Mouse (Mus musculus) MEL (cell line): ENCODE measurements around the gene Cldn10. TPM values are rescaled to one million over a fixed set of nuclear protein-coding genes. Genes with fewer than 3 reads are reported as not detected.

ENCODE experiments used
- DNase-seq: peaks from one replicate; pipeline ENCODE4 v3.0.0; 2011; ENCODE audit warnings: low read depth, low spot score
- H3K27ac ChIP-seq: 2 replicates; pipeline ENCODE4 v1.5.1; 2012; ENCODE audit warnings: low read depth, mild to moderate bottlenecking, control low read depth, low read length, moderate library complexity; ENCODE audit not compliant: control insufficient read depth
- H3K27me3 ChIP-seq, 2 experiments: fragments of 150-350 bp in 1 of 2; sonication (generic) in 1 of 2; 2 replicates each; pipeline ENCODE4 v1.6.1; 2012; ENCODE audit warnings: low read length in 2 of 2, mild to moderate bottlenecking in 2 of 2, improper control_type of control experiment in 1 of 2, moderate library complexity in 1 of 2; ENCODE audit not compliant: insufficient read depth in 2 of 2, control insufficient read depth in 1 of 2
- H3K36me3 ChIP-seq, 2 experiments: 2 replicates each; pipeline ENCODE4 v1.6.1; 2012 to 2014; ENCODE audit warnings: low read length in 2 of 2, improper control_type of control experiment in 1 of 2, inconsistent platforms in 1 of 2, mild to moderate bottlenecking in 1 of 2; ENCODE audit not compliant: insufficient read depth in 2 of 2, control insufficient read depth in 1 of 2
- H3K4me1 ChIP-seq, 2 experiments: fragments of 150-350 bp in 1 of 2; sonication (generic) in 1 of 2; 2 replicates each; pipeline ENCODE4 v1.6.1; 2012; ENCODE audit warnings: low read length in 2 of 2, improper control_type of control experiment in 1 of 2, mild to moderate bottlenecking in 1 of 2; ENCODE audit not compliant: insufficient read depth in 2 of 2, control insufficient read depth in 1 of 2
- H3K4me3 ChIP-seq, 2 experiments: fragments of 150-350 bp in 1 of 2; sonication (generic) in 1 of 2; 2 replicates each; pipeline ENCODE4 v1.5.1; 2012; ENCODE audit warnings: low read depth in 2 of 2, low read length in 2 of 2, mild to moderate bottlenecking in 2 of 2, moderate library complexity in 2 of 2, control low read depth in 1 of 2, improper control_type of control experiment in 1 of 2; ENCODE audit not compliant: control insufficient read depth in 1 of 2, insufficient read depth in 1 of 2
- H3K79me2 ChIP-seq: 2 replicates; pipeline ENCODE4 v1.6.1; 2012; ENCODE audit warnings: mild to moderate bottlenecking, low read length, moderate library complexity; ENCODE audit not compliant: control insufficient read depth, poor library complexity, insufficient read depth
- H3K9ac ChIP-seq: 2 replicates; pipeline ENCODE4 v1.6.1; 2012; ENCODE audit warnings: low read depth, mild to moderate bottlenecking, control low read depth, low read length, moderate library complexity; ENCODE audit not compliant: control insufficient read depth, poor library complexity, severe bottlenecking
- H3K9me3 ChIP-seq: fragments of 150-350 bp; sonication (generic); replicated peaks from 2 replicates; pipeline ENCODE4 v1.6.1; 2012; ENCODE audit warnings: mild to moderate bottlenecking, low read length, improper control_type of control experiment, moderate library complexity; ENCODE audit not compliant: insufficient read depth
- BHLHE40 ChIP-seq: IDR thresholded peaks from 2 replicates; pipeline ENCODE4 v1.6.1; 2012; ENCODE audit warnings: low read depth, mild to moderate bottlenecking, inconsistent platforms, low read length, improper control_type of control experiment, borderline replicate concordance
- CHD2 ChIP-seq: IDR thresholded peaks from 2 replicates; pipeline ENCODE4 v1.6.1; 2011; ENCODE audit warnings: low read length, improper control_type of control experiment
- CTCF ChIP-seq, 3 experiments: IDR thresholded peaks in 2 of 3; conservative IDR thresholded peaks in 1 of 3; 2 replicates each; pipeline ENCODE4 v1.5.1; 2011 to 2012; ENCODE audit warnings: low read length in 3 of 3, low read depth in 2 of 3, mild to moderate bottlenecking in 2 of 3, improper control_type of control experiment in 1 of 3, inconsistent platforms in 1 of 3, mixed read lengths in 1 of 3, moderate library complexity in 1 of 3; ENCODE audit not compliant: control insufficient read depth in 1 of 3, insufficient read depth in 1 of 3, poor library complexity in 1 of 3, severe bottlenecking in 1 of 3
- E2F4 ChIP-seq: IDR thresholded peaks from 2 replicates; pipeline ENCODE4 v1.6.1; 2011; ENCODE audit warnings: low read depth, low read length, improper control_type of control experiment, borderline replicate concordance
- ETS1 ChIP-seq: IDR thresholded peaks from 2 replicates; pipeline ENCODE4 v1.6.1; 2012; ENCODE audit warnings: low read depth, mild to moderate bottlenecking, inconsistent platforms, low read length, improper control_type of control experiment, moderate library complexity
- GABPA ChIP-seq: IDR thresholded peaks from 2 replicates; pipeline ENCODE4 v1.6.1; 2012; ENCODE audit warnings: low read depth, mild to moderate bottlenecking, inconsistent platforms, low read length, improper control_type of control experiment, moderate library complexity
- KAT2A ChIP-seq: conservative IDR thresholded peaks from 2 replicates; pipeline ENCODE4 v1.6.1; 2012; ENCODE audit warnings: low read depth, low read length, improper control_type of control experiment, inconsistent platforms
- MAFK ChIP-seq: IDR thresholded peaks from 2 replicates; pipeline ENCODE4 v1.6.1; 2011; ENCODE audit warnings: low read depth, mild to moderate bottlenecking, low read length, improper control_type of control experiment, borderline replicate concordance
- MXI1 ChIP-seq: IDR thresholded peaks from 2 replicates; pipeline ENCODE4 v1.6.1; 2011; ENCODE audit warnings: mild to moderate bottlenecking, low read depth, low read length, improper control_type of control experiment
- POLR2A ChIP-seq, 2 experiments: IDR thresholded peaks; 2 replicates each; pipeline ENCODE4 v1.6.1; 2011 to 2012; ENCODE audit warnings: low read length in 2 of 2, mild to moderate bottlenecking in 2 of 2, control low read depth in 1 of 2, improper control_type of control experiment in 1 of 2, low read depth in 1 of 2, moderate library complexity in 1 of 2; ENCODE audit not compliant: control insufficient read depth in 1 of 2, insufficient read depth in 1 of 2, poor library complexity in 1 of 2
- POLR2AphosphoS2 ChIP-seq: IDR thresholded peaks from 2 replicates; pipeline ENCODE4 v1.6.1; 2011; ENCODE audit warnings: low read length, improper control_type of control experiment
- POLR2AphosphoS5 ChIP-seq: IDR thresholded peaks from 2 replicates; pipeline ENCODE4 v1.6.1; 2012; ENCODE audit warnings: low read depth, borderline replicate concordance, mild to moderate bottlenecking, inconsistent platforms, low read length, moderate library complexity, mixed read lengths
- RCOR1 ChIP-seq: IDR thresholded peaks from 2 replicates; pipeline ENCODE4 v1.6.1; 2012; ENCODE audit warnings: low read depth, mild to moderate bottlenecking, inconsistent platforms, low read length, improper control_type of control experiment
- SMC3 ChIP-seq: IDR thresholded peaks from 2 replicates; pipeline ENCODE4 v1.6.1; 2011; ENCODE audit warnings: low read depth, low read length, improper control_type of control experiment
- TAL1 ChIP-seq: IDR thresholded peaks from 2 replicates; pipeline ENCODE4 v1.6.1; 2012; ENCODE audit warnings: mild to moderate bottlenecking, inconsistent platforms, low read length, moderate library complexity, mixed read lengths
- TBP ChIP-seq: IDR thresholded peaks from 2 replicates; pipeline ENCODE4 v1.8.0; 2011; ENCODE audit warnings: low read depth, low read length, improper control_type of control experiment
- UBTF ChIP-seq: IDR thresholded peaks from 2 replicates; pipeline ENCODE4 v1.6.1; 2012; ENCODE audit warnings: low read depth, mild to moderate bottlenecking, inconsistent platforms, low read length, improper control_type of control experiment, moderate library complexity, borderline replicate concordance; ENCODE audit not compliant: insufficient read depth
- USF1 ChIP-seq: IDR thresholded peaks from 2 replicates; pipeline ENCODE4 v1.6.1; 2014; ENCODE audit warnings: low read depth, mild to moderate bottlenecking, inconsistent platforms, low read length, improper control_type of control experiment, moderate library complexity
- ZC3H11A ChIP-seq: IDR thresholded peaks from 2 replicates; pipeline ENCODE4 v1.6.1; 2012; ENCODE audit warnings: low read depth, mild to moderate bottlenecking, inconsistent platforms, low read length, improper control_type of control experiment
- polyA plus RNA-seq, 2 experiments: library from polyadenylated mRNA; stranded (reverse) in 1 of 2; unstranded in 1 of 2; fragments of >175 nt in 1 of 2; fragments of >200 nt in 1 of 2; gene quantifications; 2 replicates each; pipeline versions ENCODE4 v1.2.1 to v1.2.4; 2012; ENCODE audit warnings: low replicate concordance in 2 of 2, low read depth in 1 of 2; ENCODE audit not compliant: insufficient read length in 2 of 2, insufficient read depth in 1 of 2, missing spikeins in 1 of 2
- total RNA-seq: library from RNA; depleted of rRNA; stranded (reverse); fragments of 300-350 nt; gene quantifications from 2 replicates; pipeline ENCODE4 v1.2.3, GENCODE M21; 2012

Cldn10 gene
- total and polyA plus RNA-seq, 3 experiments: 0.17 TPM; not detected in 2

GRCm38 (mm10) chr14:118783326-118783935 lies 4.3 kb upstream of the Cldn10 start:
- Histone ChIP-seq H3K4me3 (no peak overlapping the region), H3K9ac (no peak overlapping the region), H3K79me2 (no peaks in the 10 kb centered on the region), H3K36me3 (no peaks in the 10 kb centered on the region), H3K27me3 (no peaks in the 10 kb centered on the region), H3K27ac (no peak overlapping the region), H3K9me3 (no peaks in the 10 kb centered on the region), H3K4me1 (no peaks in the 10 kb centered on the region)
- no peak for DNase-seq
- no peak for TF ChIP-seq TBP
- no peak for TF ChIP-seq BHLHE40
- no peak for TF ChIP-seq GABPA
- TF ChIP-seq CHD2: no peak
- TF ChIP-seq USF1: no peak
- TF ChIP-seq POLR2AphosphoS2: no peak
- TF ChIP-seq E2F4: no peak
- TF ChIP-seq KAT2A: no peak
- no peak for TF ChIP-seq MAFK
- TF ChIP-seq TAL1: no peak
- no peak for TF ChIP-seq ETS1

- no peak overlapping the region for H3K4me3 ChIP-seq
- H3K36me3 ChIP-seq: peaks cover 0 to 2% of the 10 kb centered on the region in 2 experiments; a peak in 2 of 4 replicates
- no peaks in the 10 kb centered on the region for H3K79me2 ChIP-seq
- no peaks in the 10 kb centered on the region for H3K9me3 ChIP-seq
- DNase-seq: no peak
- no peak overlapping the region for H3K9ac ChIP-seq
- H3K4me1 ChIP-seq: peaks cover 0 to 14% of the 10 kb centered on the region in 2 experiments; a peak in 1 of 4 replicates
- H3K27ac ChIP-seq: no peak overlapping the region
- TF ChIP-seq UBTF: no peak
- TF ChIP-seq RCOR1: no peak
- no peak for TF ChIP-seq POLR2A (IDR thresholded peaks at IDR 0.05; ENCODE audit: control insufficient read depth in 1 of 2, insufficient read depth in 1 of 2, low read depth in 1 of 2, low read length in 2 of 2, poor library complexity in 1 of 2)
- no peak for TF ChIP-seq CTCF (IDR thresholded peaks at IDR 0.05 in 2 of 3, conservative IDR thresholded peaks at IDR 0.05 in 1 of 3; ENCODE audit: control insufficient read depth in 1 of 3, insufficient read depth in 1 of 3, low read depth in 2 of 3, low read length in 3 of 3, poor library complexity in 1 of 3, severe bottlenecking in 1 of 3)
- no peak for TF ChIP-seq ZC3H11A
- TF ChIP-seq POLR2AphosphoS5: no peak
- TF ChIP-seq MXI1: no peak
- TF ChIP-seq CHD2: no peak
- no peak for TF ChIP-seq SMC3
- no peaks in the 10 kb centered on the region for H3K27me3 ChIP-seq
Measured at GRCm38 (mm10) chr14:118790217-118790616, 2.5 kb downstream of the Cldn10 start.
